Mouse (Mus musculus): ENCODE data around the gene Ppat. TPM values are rescaled to one million over a fixed set of nuclear protein-coding genes. Genes with fewer than 3 reads are reported as not detected.
A peak's percentile ranks its signal among the peaks of the same experiment; 100 is the strongest.
"Not testable (repeated sequence)": the region's sequence is repeated elsewhere in the genome, so short reads cannot be mapped to it uniquely, and the experiment has no call there.

Gene Ppat
- polyA plus RNA-seq, 1 experiment, result 0.49 TPM

DNA sequence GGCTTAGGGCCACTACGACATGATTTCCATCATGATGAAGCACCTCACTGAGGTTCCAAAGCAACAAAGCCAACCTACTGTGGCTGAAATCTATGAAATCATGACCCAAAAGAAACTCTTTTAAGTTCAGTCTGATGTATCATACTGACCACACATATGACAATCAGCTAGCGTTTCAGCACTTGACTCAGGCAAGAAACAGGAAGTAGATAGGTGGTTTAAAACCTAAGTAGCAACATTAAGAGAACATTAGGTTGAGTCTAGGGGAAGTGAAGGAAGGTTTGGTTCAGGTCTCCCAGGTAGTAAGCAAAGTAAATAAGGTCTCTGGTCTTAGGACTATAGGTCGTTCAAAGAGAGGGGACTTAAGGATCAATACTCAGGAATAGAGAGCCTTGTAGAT lies 22.1 kb upstream of the Ppat start:
- Histone ChIP-seq H3K9me3 (ENCODE audit: control insufficient read depth, low read length) (no peaks in the 10 kb centered on the region), H3K4me1 (ENCODE audit: control insufficient read depth) (peaks cover 25% of the 10 kb centered on the region), H3K36me3 (ENCODE audit: control insufficient read depth) (peaks cover 59% of the 10 kb centered on the region), H3K27me3 (ENCODE audit: control insufficient read depth) (no peaks in the 10 kb centered on the region), H3K4me3 (replicated peaks) (peak overlapping the region; percentile 97)
- TF ChIP-seq TAL1 (IDR thresholded peaks at IDR 0.05; ENCODE audit: low read length) (no peak), GATA1 (IDR thresholded peaks at IDR 0.05; ENCODE audit: low read length) (no peak)

DNA sequence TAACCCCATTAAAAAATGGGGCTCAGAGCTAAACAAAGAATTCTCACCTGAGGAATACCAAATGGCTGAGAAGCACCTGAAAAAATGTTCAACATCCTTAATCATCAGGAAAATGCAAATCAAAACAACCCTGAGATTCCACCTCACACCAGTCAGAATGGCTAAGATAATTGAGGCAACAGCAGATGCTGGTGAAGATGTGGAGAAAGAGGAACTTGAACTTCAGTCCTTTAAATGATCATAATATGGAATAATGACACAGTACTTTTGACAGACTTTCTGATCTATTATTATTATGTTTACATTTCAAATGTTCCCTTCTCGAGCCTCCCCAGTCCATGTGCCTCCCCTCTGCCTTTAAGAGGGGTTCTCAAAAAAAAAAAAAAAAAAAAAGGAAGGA lies 19.7 kb upstream of the Ppat start:
- Histone ChIP-seq H3K36me3 (ENCODE audit: control insufficient read depth) (peaks cover 63% of the 10 kb centered on the region), H3K4me1 (ENCODE audit: control insufficient read depth) (peaks cover 22% of the 10 kb centered on the region)
- H3K27me3 ChIP-seq (ENCODE audit: control insufficient read depth); H3K4me3 ChIP-seq (replicated peaks); H3K9me3 ChIP-seq (ENCODE audit: control insufficient read depth, low read length): not testable (repeated sequence)

DNA sequence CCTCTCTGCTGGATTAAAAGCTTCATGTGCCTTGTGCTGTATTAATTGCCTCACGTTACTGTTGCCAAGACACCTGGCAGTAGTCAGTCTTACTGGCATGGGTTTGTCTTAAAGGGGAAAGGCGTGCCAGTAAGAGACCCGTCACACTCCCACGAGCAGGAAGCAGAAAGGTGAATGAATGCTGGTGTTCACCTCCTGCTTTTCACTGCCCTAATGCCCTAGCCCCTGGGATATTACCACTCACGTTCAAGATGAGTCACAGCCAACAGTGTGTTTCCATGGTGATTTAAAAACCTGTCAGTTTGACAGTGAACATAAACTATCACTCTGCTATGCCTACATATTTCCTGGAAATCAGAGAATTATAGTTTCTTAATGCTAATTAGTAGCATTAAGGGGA lies 17.9 kb upstream of the Ppat start:
- Histone ChIP-seq H3K4me1 (ENCODE audit: control insufficient read depth) (peaks cover 9% of the 10 kb centered on the region), H3K36me3 (ENCODE audit: control insufficient read depth) (peaks cover 80% of the 10 kb centered on the region), H3K4me3 (replicated peaks) (no peak overlapping the region), H3K27me3 (ENCODE audit: control insufficient read depth) (no peaks in the 10 kb centered on the region), H3K9me3 (ENCODE audit: control insufficient read depth, low read length) (no peaks in the 10 kb centered on the region)
- TF ChIP-seq GATA1 (IDR thresholded peaks at IDR 0.05; ENCODE audit: low read length), result no peak
- no peak for TF ChIP-seq TAL1 (IDR thresholded peaks at IDR 0.05; ENCODE audit: low read length)

DNA sequence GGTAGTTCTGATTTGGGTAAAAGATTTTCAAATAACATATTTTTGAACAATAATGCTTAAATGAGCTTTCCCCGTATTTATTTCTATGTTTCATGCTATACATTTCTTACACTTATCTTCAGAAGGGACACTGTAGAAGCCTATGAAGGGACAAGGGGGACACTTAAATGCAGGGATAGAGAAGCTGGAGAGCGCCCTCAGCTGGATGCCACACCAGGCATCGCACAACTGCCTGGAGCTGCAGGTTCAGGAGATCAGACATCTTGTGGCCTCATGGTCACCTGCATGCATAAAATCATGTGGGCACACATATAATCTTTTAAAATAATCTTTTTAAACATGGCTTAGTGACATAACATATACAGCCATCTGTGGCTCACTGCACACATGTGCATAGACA lies 13.3 kb upstream of the Ppat start:
- Histone ChIP-seq H3K4me1 (ENCODE audit: control insufficient read depth) (no peaks in the 10 kb centered on the region), H3K4me3 (replicated peaks) (no peak overlapping the region), H3K9me3 (ENCODE audit: control insufficient read depth, low read length) (no peaks in the 10 kb centered on the region), H3K27me3 (ENCODE audit: control insufficient read depth) (no peaks in the 10 kb centered on the region), H3K36me3 (ENCODE audit: control insufficient read depth) (peaks cover 98% of the 10 kb centered on the region)
- no peak for TF ChIP-seq GATA1 (IDR thresholded peaks at IDR 0.05; ENCODE audit: low read length)

DNA sequence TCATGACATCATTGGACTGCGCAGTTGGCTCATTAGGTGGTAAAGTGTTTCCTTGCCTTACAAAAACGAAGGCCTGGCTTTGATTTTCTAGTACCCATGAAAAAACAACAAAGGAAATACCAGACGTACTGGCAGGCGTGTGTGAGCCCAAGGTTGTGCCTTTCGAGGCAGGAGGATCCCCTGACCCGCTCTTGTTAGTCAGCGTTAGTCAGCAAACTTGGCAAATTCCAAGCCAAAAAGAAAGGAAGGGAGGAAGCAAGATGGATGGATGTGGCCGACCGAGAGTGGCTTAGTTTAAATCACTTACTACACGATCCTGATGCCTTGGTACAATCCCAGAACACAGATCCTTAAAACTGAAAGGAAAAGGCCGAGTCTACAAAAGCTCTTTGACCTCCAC lies 11.2 kb upstream of the Ppat start:
- Histone ChIP-seq H3K36me3 (ENCODE audit: control insufficient read depth) (peaks cover 97% of the 10 kb centered on the region), H3K4me3 (replicated peaks) (no peak overlapping the region), H3K9me3 (ENCODE audit: control insufficient read depth, low read length) (no peaks in the 10 kb centered on the region), H3K4me1 (ENCODE audit: control insufficient read depth) (no peaks in the 10 kb centered on the region), H3K27me3 (ENCODE audit: control insufficient read depth) (no peaks in the 10 kb centered on the region)
- TF ChIP-seq TAL1 (IDR thresholded peaks at IDR 0.05; ENCODE audit: low read length) (no peak), GATA1 (IDR thresholded peaks at IDR 0.05; ENCODE audit: low read length) (no peak)

DNA sequence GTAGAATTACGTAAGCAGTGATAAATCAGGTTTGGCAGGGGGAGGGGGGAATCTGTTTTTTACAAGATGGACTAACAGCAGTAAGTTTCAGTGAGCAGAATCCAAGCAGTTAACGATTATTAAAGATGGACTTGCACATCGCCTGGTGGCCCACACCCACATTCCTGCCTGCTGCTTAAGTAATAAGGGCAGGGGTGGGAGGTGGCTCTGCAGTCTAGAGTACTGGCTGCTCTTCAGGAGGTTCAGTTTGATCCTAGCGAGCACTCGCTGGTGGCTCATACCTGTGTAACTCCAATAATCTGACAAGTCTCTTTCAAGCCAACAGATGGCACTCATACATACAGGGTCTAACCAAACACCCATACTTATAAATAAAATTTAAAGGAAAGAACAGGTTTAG lies 8.2 kb upstream of the Ppat start:
- H3K4me1 ChIP-seq (ENCODE audit: control insufficient read depth), result peaks cover 8% of the 10 kb centered on the region
- no peaks in the 10 kb centered on the region for H3K27me3 ChIP-seq (ENCODE audit: control insufficient read depth)
- H3K36me3 ChIP-seq (ENCODE audit: control insufficient read depth), result peaks cover 98% of the 10 kb centered on the region
- H3K4me3 ChIP-seq (replicated peaks), result no peak overlapping the region
- H3K9me3 ChIP-seq (ENCODE audit: control insufficient read depth, low read length), result no peaks in the 10 kb centered on the region
- TF ChIP-seq TAL1 (IDR thresholded peaks at IDR 0.05; ENCODE audit: low read length), result no peak
- TF ChIP-seq GATA1 (IDR thresholded peaks at IDR 0.05; ENCODE audit: low read length), result no peak

DNA sequence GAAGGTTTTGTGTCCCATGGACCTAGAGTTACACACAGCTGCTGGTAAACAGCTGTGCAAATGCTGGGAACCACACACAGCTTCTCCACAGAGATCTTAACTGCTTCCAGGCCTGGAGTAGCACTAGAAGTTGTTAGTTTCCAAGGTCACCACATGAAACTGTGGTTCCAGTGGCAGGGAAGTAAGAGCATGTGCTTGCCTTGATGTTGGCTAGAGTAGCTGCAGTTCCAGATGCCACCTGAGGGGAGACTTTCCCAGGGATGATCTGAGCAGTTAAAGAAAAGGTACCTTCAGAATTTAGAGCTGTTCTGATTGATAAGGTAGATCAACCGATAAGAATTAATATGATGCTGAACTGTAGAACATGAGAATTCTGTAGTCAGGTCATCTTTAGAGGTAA lies 6.6 kb upstream of the Ppat start:
- Histone ChIP-seq H3K4me3 (replicated peaks) (no peak overlapping the region), H3K9me3 (ENCODE audit: control insufficient read depth, low read length) (no peaks in the 10 kb centered on the region), H3K36me3 (ENCODE audit: control insufficient read depth) (peaks cover 91% of the 10 kb centered on the region), H3K27me3 (ENCODE audit: control insufficient read depth) (no peaks in the 10 kb centered on the region), H3K4me1 (ENCODE audit: control insufficient read depth) (peaks cover 20% of the 10 kb centered on the region)
- TF ChIP-seq TAL1 (IDR thresholded peaks at IDR 0.05; ENCODE audit: low read length), result no peak
- TF ChIP-seq GATA1 (IDR thresholded peaks at IDR 0.05; ENCODE audit: low read length), result no peak

DNA sequence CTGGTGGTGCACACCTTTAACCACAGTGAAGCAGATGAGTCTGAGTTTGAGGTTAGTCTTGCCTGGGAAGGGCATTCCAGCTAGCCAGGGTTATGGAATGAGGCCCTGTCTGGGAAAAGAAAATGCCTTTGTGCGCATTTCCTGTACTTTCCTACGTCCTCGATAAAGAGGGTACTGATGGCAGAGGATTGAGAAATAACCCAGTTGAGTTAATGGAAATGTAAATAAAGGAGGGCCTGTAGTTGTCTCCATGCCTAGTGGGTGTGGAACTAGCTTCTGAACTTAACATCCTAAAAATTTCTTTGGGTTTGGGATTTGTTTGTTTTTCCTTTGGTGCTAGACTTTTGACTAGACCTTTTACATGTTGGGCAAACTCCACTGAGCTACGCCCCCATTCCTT lies 4.1 kb upstream of the Ppat start:
- Histone ChIP-seq H3K9me3 (ENCODE audit: control insufficient read depth, low read length) (no peaks in the 10 kb centered on the region), H3K36me3 (ENCODE audit: control insufficient read depth) (peaks cover 69% of the 10 kb centered on the region), H3K27me3 (ENCODE audit: control insufficient read depth) (no peaks in the 10 kb centered on the region), H3K4me3 (replicated peaks) (no peak overlapping the region), H3K4me1 (ENCODE audit: control insufficient read depth) (peaks cover 44% of the 10 kb centered on the region)
- no peak for TF ChIP-seq TAL1 (IDR thresholded peaks at IDR 0.05; ENCODE audit: low read length)
- TF ChIP-seq GATA1 (IDR thresholded peaks at IDR 0.05; ENCODE audit: low read length), result no peak

DNA sequence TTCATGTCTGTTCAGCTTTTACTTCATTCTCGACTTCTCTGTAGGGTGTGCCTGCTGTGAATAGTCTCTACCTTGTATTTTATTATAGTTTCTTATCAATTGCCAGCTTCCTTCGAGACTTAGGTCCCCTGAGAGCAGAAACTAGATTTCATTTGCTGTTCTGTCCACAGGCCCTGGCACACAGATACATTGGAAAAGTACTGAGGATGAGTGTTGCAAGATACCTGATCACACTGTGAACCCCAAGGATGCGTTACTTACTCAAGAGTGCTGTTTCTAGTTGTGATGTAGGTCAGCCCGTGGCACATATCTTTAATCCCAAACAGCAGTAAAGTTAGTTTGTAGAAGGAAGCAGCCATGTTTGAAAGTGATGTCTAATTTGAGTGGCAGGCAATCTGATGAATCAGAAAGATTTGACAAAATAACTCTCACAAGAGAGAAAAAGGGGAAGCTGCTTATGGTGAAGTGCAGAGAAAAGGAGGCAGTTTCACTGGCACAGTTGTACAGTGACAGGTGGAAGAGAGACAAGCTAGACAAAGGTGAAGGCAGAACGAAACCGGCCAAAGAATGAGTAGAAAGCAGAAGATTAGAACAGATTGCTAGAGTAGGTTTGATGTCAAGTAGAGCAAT lies 3.0 kb upstream of the Ppat start:
- peaks cover 59% of the 10 kb centered on the region for H3K36me3 ChIP-seq (ENCODE audit: control insufficient read depth)
- TF ChIP-seq GATA1 (IDR thresholded peaks at IDR 0.05; ENCODE audit: low read length) (no peak), TAL1 (IDR thresholded peaks at IDR 0.05; ENCODE audit: low read length) (no peak)
- peak overlapping the region; percentile 15 for H3K4me3 ChIP-seq (replicated peaks)
- H3K9me3 ChIP-seq (ENCODE audit: control insufficient read depth, low read length), result no peaks in the 10 kb centered on the region
- H3K27me3 ChIP-seq (ENCODE audit: control insufficient read depth), result no peaks in the 10 kb centered on the region
- H3K4me1 ChIP-seq (ENCODE audit: control insufficient read depth), result peaks cover 54% of the 10 kb centered on the region

DNA sequence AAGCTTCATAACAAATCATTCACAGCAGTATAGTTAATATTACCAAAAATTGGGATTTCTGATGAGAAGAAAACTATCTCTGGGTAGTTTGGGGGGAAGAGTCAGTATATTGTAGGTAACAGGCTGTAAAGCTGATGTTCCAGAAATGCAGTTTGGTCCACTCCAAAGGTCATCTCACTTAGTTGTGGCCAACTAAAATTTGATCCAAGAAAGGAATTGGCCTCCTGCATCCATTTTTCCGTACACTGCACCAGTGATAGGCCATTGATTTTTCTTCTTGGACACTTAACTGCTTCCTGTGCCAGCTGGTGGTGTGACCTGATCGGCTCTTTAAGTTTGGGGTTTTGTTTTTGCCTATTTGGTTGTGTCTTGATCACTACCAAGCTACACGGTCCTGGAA lies 2.4 kb upstream of the Ppat start:
- H3K4me1 ChIP-seq (ENCODE audit: control insufficient read depth), result peaks cover 57% of the 10 kb centered on the region
- TF ChIP-seq TAL1 (IDR thresholded peaks at IDR 0.05; ENCODE audit: low read length), result no peak
- TF ChIP-seq GATA1 (IDR thresholded peaks at IDR 0.05; ENCODE audit: low read length), result no peak
- H3K27me3 ChIP-seq (ENCODE audit: control insufficient read depth), result no peaks in the 10 kb centered on the region
- peaks cover 56% of the 10 kb centered on the region for H3K36me3 ChIP-seq (ENCODE audit: control insufficient read depth)
- no peaks in the 10 kb centered on the region for H3K9me3 ChIP-seq (ENCODE audit: control insufficient read depth, low read length)
- peak overlapping the region; percentile 15 for H3K4me3 ChIP-seq (replicated peaks)
